Mouse (Mus musculus) ES-Bruce4 (cell line): ENCODE results near the gene Hist1h4k. TPM values are rescaled to one million over a fixed set of nuclear protein-coding genes. Genes with fewer than 3 reads are reported as not detected.
"Not testable (repeated sequence)": the region's sequence is repeated elsewhere in the genome, so short reads cannot be mapped to it uniquely, and the experiment has no call there.

Source experiments
- H3K27ac ChIP-seq: 2 replicates; pipeline ENCODE4 v1.5.1; 2012; ENCODE audit warnings: low read length, inconsistent platforms; ENCODE audit not compliant: insufficient read depth
- H3K27me3 ChIP-seq: 2 replicates; pipeline ENCODE4 v1.6.1; 2012; ENCODE audit warnings: mild to moderate bottlenecking, low read length, inconsistent platforms; ENCODE audit not compliant: control insufficient read depth, poor library complexity, insufficient read depth, severe bottlenecking
- H3K36me3 ChIP-seq: 2 replicates; pipeline ENCODE4 v1.6.1; 2012; ENCODE audit warnings: inconsistent platforms, mild to moderate bottlenecking, low read length, moderate library complexity; ENCODE audit not compliant: control insufficient read depth, poor library complexity, insufficient read depth, severe bottlenecking
- H3K4me1 ChIP-seq: one replicate; pipeline ENCODE4 v1.8.1; 2011; ENCODE audit warnings: low read length; ENCODE audit not compliant: control insufficient read depth, insufficient read depth
- H3K4me3 ChIP-seq: 2 replicates; pipeline ENCODE4 v1.5.1; 2011; ENCODE audit warnings: low read depth, mild to moderate bottlenecking, low read length
- H3K9ac ChIP-seq: 2 replicates; pipeline ENCODE4 v1.6.1; 2012; ENCODE audit warnings: low read depth, mild to moderate bottlenecking, inconsistent platforms; ENCODE audit not compliant: poor library complexity, severe bottlenecking
- H3K9me3 ChIP-seq: replicated peaks from 2 replicates; pipeline ENCODE4 v1.6.1; 2012; ENCODE audit warnings: mild to moderate bottlenecking, low read length, inconsistent platforms; ENCODE audit not compliant: control insufficient read depth, poor library complexity, insufficient read depth, severe bottlenecking
- CTCF ChIP-seq: IDR thresholded peaks from one replicate; pipeline ENCODE4 v1.8.1; 2011; ENCODE audit warnings: low read depth, low read length
- EP300 ChIP-seq: IDR thresholded peaks from 2 replicates; pipeline ENCODE4 v1.6.1; 2011; ENCODE audit warnings: low read depth, low read length; ENCODE audit not compliant: insufficient read depth
- POLR2A ChIP-seq: IDR thresholded peaks from one replicate; pipeline ENCODE4 v1.8.1; 2011; ENCODE audit warnings: low read length; ENCODE audit not compliant: insufficient read depth
- polyA plus RNA-seq: library from polyadenylated mRNA; stranded (reverse); fragments of >200 nt; gene quantifications from 2 replicates; pipeline ENCODE4 v1.2.4, GENCODE M21; 2011; ENCODE audit warnings: low read depth; ENCODE audit not compliant: missing spikeins, insufficient read depth, insufficient read length

Hist1h4k gene
- 16.3 and 17.1 TPM in 2 replicates for polyA plus RNA-seq

DNA sequence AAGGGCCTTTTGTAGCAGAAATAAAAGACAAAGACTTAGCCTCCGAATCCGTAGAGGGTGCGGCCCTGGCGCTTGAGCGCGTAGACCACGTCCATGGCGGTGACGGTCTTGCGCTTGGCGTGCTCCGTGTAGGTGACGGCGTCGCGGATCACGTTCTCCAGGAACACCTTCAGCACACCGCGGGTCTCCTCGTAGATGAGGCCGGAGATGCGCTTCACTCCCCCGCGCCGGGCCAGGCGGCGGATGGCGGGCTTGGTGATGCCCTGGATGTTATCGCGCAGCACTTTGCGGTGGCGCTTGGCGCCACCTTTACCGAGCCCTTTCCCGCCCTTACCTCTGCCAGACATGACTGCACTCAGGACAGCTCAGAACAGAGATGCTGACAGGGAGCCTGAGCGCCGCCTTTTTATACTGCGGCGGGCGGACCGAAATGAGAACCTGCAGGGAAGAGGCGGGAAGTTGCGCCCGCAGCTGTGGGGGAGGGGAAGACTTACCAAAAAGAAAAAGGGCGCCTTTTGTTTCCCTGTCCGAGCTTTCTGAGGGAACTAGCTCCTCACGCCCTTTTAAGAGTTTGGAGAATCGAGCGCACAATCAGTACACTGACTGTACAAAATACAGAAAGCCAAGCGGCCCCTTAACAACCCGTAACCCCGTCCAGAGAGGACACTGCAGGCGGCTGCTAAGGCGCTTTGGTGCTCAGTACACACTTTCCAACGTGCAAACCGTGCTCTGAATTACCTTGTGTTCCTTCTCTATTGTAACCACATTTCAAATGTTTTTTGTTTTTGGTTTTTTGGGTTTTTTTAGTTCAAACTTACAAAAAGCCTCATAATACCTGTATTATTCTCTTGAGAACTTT lies at the start of gene Hist1h4k:
Gene Hist1h4k, minus strand, starts transcription at position 347 of the 859 bp plus-strand sequence.
- H3K27ac ChIP-seq: peak within 1 kb of the TSS; percentile 92
- H3K4me1 ChIP-seq, H3K9me3 ChIP-seq, H3K27me3 ChIP-seq, H3K36me3 ChIP-seq: not testable (repeated sequence)
- H3K9ac ChIP-seq: peak within 1 kb of the TSS; percentile 96
- TF ChIP-seq POLR2A (peak; percentile 89), EP300 (peak; percentile 71)
- H3K4me3 ChIP-seq: peak within 1 kb of the TSS; percentile 83

DNA sequence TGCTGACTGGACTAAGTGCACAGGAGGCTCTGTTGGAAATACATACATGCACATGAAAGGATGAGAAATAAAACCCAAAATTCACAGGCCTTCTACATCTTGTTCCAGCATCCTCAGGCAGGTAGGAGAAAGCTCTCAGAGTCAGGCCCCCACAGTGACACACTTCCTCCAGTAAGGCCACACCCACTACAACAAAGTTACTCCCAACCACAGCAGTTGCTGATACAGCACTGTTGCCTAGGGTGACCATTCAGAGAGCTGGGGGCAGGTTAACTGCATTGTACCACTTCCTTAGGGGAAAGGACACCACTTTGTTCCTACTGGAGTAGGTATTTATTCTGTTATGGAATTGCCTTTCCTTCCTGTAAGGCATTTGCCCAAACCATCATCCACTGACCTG lies 46.9 kb upstream of the Hist1h4k start:
- H3K4me3 ChIP-seq: not testable (repeated sequence)

GRCm38 (mm10) chr13:21795584-21795983 lies 45.3 kb upstream of the Hist1h4k start:
- Histone ChIP-seq H3K4me1 (no peaks in the 10 kb centered on the region), H3K4me3 (no peak overlapping the region), H3K9ac (no peak overlapping the region), H3K27ac (no peak overlapping the region), H3K36me3 (no peaks in the 10 kb centered on the region), H3K27me3 (no peaks in the 10 kb centered on the region), H3K9me3 (no peaks in the 10 kb centered on the region)
- no peak for TF ChIP-seq CTCF
- TF ChIP-seq EP300: no peak
- TF ChIP-seq POLR2A: no peak

More for the DNA sequence above, 46.9 kb upstream of the Hist1h4k start:
- H3K9ac ChIP-seq, H3K27ac ChIP-seq, H3K9me3 ChIP-seq, H3K4me1 ChIP-seq, H3K36me3 ChIP-seq, H3K27me3 ChIP-seq: not testable (repeated sequence)

DNA sequence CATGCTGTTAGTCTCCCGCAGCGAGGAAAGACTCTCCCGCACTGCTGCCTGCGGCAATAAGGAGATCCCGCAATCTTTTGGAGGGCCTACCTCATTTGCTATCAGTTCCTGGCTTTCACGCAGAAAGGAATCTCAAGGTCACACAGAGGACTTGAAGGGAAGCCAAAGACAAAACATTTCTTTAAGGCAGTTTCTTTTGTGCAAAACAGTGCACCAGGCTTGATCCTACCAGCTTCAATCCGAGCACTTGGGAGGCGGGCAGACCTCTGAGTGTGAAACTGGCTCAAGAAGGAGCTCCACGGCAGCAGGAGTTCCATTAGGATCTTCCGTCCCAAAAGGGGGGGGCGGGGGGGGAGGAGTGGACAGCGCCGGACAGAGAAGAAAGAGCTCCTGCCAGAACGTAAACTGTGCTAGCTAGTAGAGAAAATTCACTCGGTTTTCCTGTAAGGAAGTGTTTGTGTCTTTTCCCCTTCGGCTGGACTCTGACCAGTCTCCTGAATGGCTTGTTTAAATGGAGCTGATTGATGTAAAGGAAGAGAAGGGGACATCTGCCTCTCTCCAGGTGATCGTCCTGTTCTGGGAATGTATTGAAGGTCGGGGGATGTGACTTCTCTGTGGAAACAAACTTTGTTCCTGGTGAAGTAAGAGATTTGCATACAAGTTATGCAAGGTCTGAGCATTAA lies 40.4 kb upstream of the Hist1h4k start:
- peaks cover 1% of the 10 kb centered on the region for H3K4me1 ChIP-seq
- H3K36me3 ChIP-seq: no peaks in the 10 kb centered on the region
- H3K4me3 ChIP-seq: no peak overlapping the region
- H3K27me3 ChIP-seq: no peaks in the 10 kb centered on the region
- TF ChIP-seq CTCF (no peak), POLR2A (no peak), EP300 (no peak)
- no peaks in the 10 kb centered on the region for H3K9me3 ChIP-seq
- H3K9ac ChIP-seq: peak overlapping the region; percentile 83
- H3K27ac ChIP-seq: no peak overlapping the region

DNA sequence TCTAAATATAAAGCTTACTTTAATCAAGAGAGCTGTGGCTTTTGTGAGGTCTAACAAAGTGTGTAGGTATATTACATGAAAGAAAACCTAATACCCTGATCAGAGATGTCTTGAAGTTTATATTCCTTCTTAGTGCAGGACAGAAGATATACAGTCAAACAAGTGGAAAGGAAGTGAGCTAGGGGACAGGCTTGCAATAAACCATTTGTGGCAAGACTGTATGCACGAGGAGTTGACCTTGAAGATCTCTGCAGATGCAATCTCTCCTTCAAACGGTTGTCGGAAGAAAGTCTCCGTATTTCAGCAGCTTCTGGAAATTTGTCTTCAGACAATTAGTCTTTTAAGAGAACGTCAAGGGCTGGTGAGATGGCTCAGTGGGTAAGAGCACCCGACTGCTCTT lies 39.6 kb upstream of the Hist1h4k start:
- no peak overlapping the region for H3K4me3 ChIP-seq
- H3K9me3 ChIP-seq: no peaks in the 10 kb centered on the region
- H3K36me3 ChIP-seq: no peaks in the 10 kb centered on the region
- no peaks in the 10 kb centered on the region for H3K27me3 ChIP-seq
- no peak overlapping the region for H3K9ac ChIP-seq
- no peak overlapping the region for H3K27ac ChIP-seq
- TF ChIP-seq EP300 (no peak), CTCF (no peak), POLR2A (no peak)
- peaks cover 1% of the 10 kb centered on the region for H3K4me1 ChIP-seq
